Mouse (Mus musculus): ENCODE results near the gene Dlg5.

DNA sequence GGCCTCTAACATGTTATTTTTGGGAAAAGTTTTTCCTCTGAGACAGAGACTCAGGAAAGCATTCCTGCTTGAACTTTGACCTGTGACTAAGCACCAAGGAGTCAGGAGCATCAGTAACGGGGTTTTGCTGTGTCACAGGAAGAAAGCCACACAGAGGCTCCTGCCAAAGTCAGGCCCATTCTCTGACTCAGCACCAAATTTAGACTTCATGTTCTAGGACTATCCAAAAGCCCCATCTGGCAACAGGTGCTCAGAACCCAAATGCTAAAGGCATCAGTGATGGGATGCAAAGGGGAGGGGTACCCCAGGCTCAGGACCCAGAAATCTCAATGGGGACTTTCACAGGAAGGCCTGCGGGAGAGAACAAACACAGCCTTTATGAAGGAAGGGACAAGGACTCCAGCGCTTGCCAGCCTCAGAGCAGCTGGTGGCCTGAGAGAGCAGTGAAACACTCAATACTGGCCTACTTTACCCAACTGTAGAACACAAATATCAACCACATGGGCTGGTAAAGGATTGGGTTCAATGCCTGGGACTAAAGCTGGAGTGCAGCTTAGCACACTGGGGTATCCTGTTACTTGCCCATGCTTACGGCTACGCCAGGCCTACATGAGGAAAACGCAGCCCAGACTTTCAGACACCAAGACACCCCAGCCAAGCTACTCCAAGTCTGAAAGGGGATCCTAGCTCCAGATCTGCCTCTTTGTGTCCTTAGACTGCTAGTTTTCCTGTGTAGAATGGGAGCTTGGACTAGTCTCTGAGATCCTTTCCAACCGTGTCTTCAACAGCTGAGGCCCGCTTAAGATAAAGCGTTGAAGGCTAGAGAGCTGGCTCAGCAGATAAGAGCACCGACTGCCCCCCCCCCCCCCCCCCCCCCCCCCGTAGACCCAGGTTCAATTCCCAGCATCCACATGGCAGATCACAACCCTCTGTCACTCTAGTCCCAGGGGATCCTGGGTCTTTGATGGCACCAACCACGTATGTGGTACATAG, 12.8 kb downstream of the Dlg5 start:
- TF ChIP-seq CTCF (IDR thresholded peaks at IDR 0.05; ENCODE audit: low read depth), result no peak
- TF ChIP-seq EP300 (IDR thresholded peaks at IDR 0.05; ENCODE audit: low read depth), result no peak

All from heart, postnatal 0 days (tissue).